Mouse (Mus musculus) kidney, postnatal 0 days (tissue): ENCODE measurements at regions not wholly inside any gene's neighbourhood (a gene's known extent, or its start where the extent isn't known, plus 50 kb on each side); places are given as distances from the start of the nearest gene placed in this dataset.

Experiments used
- ATAC-seq: fragments of 200-750 bp; cut with Nextera tagmentation; replicated peaks from 2 replicates; pipeline ENCODE4 v1.8.0; 2017; ENCODE audit warnings: low read depth, moderate number of reproducible peaks, moderate TSS enrichment, moderate library complexity; ENCODE audit not compliant: low FRiP score
- DNase-seq: peaks from one replicate; pipeline ENCODE4 v3.0.0-alpha.2; 2016; ENCODE audit warnings: low spot score
- H3K27ac ChIP-seq: fragments of 300-500 bp; sonication (generic); 2 replicates; pipeline ENCODE4 v1.5.1; 2014; ENCODE audit warnings: mild to moderate bottlenecking
- H3K27me3 ChIP-seq: fragments of 300-500 bp; sonication (generic); 2 replicates; pipeline ENCODE4 v1.6.1; 2014; ENCODE audit warnings: low read length, mixed read lengths; ENCODE audit not compliant: insufficient read depth
- H3K36me3 ChIP-seq: fragments of 300-500 bp; sonication (generic); 2 replicates; pipeline ENCODE4 v1.6.1; 2014; ENCODE audit warnings: low read length, mixed read lengths; ENCODE audit not compliant: insufficient read depth
- H3K4me1 ChIP-seq: fragments of 300-500 bp; sonication (generic); replicated peaks from 2 replicates; pipeline ENCODE4 v1.6.1; 2014; ENCODE audit warnings: antibody characterized with exemption, low read length, mixed read lengths; ENCODE audit not compliant: insufficient read depth
- H3K4me2 ChIP-seq: fragments of 300-500 bp; sonication (generic); 2 replicates; pipeline ENCODE4 v1.6.1; 2014; ENCODE audit warnings: mild to moderate bottlenecking, low read length, moderate library complexity, mixed read lengths
- H3K4me3 ChIP-seq: fragments of 300-500 bp; sonication (generic); replicated peaks from 2 replicates; pipeline ENCODE4 v1.5.1; 2014; ENCODE audit warnings: low read depth, low read length
- H3K9ac ChIP-seq: fragments of 300-500 bp; sonication (generic); 2 replicates; pipeline ENCODE4 v1.6.1; 2014; ENCODE audit warnings: low read depth, low read length
- H3K9me3 ChIP-seq: fragments of 300-500 bp; sonication (generic); replicated peaks from 2 replicates; pipeline ENCODE4 v1.6.1; 2016; ENCODE audit warnings: low read length, inconsistent platforms, mixed read lengths
- CTCF ChIP-seq: IDR thresholded peaks from 2 replicates; pipeline ENCODE4 v1.5.1; 2016; ENCODE audit warnings: antibody characterized with exemption, low read depth, mild to moderate bottlenecking, moderate library complexity
- WGBS: fragments of 180-500 bp; shearing (Covaris S2); extraction: QIAGEN DNeasy Blood & Tissue Kit; methylation state at CpG from one replicate; pipeline ENCODE4 v1.1.7; 2014; 5-methylcytosine and 5-hydroxymethylcytosine counted together

- DNase-seq (no peak), ATAC-seq (no peak)
- no peak overlapping the region for H3K4me3 ChIP-seq
- H3K27me3 ChIP-seq = no peaks in the 10 kb centered on the region
- H3K36me3 ChIP-seq = no peaks in the 10 kb centered on the region
- H3K9me3 ChIP-seq = no peaks in the 10 kb centered on the region
- no peak for TF ChIP-seq CTCF
- WGBS = 64% methylated on average over 5 of the region's 5 CpGs
- H3K4me2 ChIP-seq = no peak overlapping the region
- H3K4me1 ChIP-seq = no peaks in the 10 kb centered on the region
- no peak overlapping the region for H3K9ac ChIP-seq
- H3K27ac ChIP-seq = no peak overlapping the region
Measured at GRCm38 (mm10) chr16:69984320-69984719, 120.8 kb upstream of the Speer2 start.

GRCm38 (mm10) chr16:69991907-69992470 lies 128.4 kb upstream of the Speer2 start:
- Histone ChIP-seq H3K9me3 (no peaks in the 10 kb centered on the region), H3K27me3 (no peaks in the 10 kb centered on the region), H3K27ac (no peak overlapping the region), H3K4me3 (no peak overlapping the region), H3K4me1 (no peaks in the 10 kb centered on the region), H3K36me3 (no peaks in the 10 kb centered on the region), H3K4me2 (no peak overlapping the region), H3K9ac (no peak overlapping the region)
- WGBS = 75% methylated on average over 3 of the region's 3 CpGs
- no peak for TF ChIP-seq CTCF
- DNase-seq = no peak
- ATAC-seq = no peak

GRCm38 (mm10) chr16:69992715-69993114 lies 129.2 kb upstream of the Speer2 start:
- H3K27me3 ChIP-seq = no peaks in the 10 kb centered on the region
- no peak overlapping the region for H3K4me2 ChIP-seq
- ATAC-seq = no peak
- H3K36me3 ChIP-seq = no peaks in the 10 kb centered on the region
- no peak overlapping the region for H3K27ac ChIP-seq
- DNase-seq = no peak
- no peaks in the 10 kb centered on the region for H3K4me1 ChIP-seq
- no peak overlapping the region for H3K9ac ChIP-seq
- no peak overlapping the region for H3K4me3 ChIP-seq
- 69% methylated on average over 4 of the region's 4 CpGs for WGBS
- H3K9me3 ChIP-seq = no peaks in the 10 kb centered on the region
- TF ChIP-seq CTCF = no peak

DNA sequence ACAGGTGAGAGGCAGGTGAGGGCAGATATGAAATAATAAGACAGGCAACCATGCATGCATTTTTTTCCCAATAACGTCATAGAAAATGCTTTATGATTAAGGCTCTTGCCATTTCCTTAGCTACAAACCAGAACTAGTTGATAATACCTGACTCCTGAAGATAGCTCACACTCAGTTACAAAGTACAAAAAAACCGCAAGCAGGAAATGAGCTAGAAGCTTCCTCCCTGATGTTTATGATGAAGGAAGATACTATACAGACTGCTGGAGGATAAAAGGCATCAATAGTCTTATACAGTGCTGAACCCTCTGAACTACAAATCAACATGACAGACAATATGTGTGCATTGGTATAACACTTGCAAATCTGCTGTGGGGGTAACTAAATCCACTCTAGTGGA lies 143.3 kb upstream of the Speer2 start:
- Histone ChIP-seq H3K9me3 (no peaks in the 10 kb centered on the region), H3K27ac (no peak overlapping the region), H3K36me3 (no peaks in the 10 kb centered on the region), H3K4me2 (no peak overlapping the region), H3K4me1 (no peaks in the 10 kb centered on the region), H3K4me3 (no peak overlapping the region), H3K27me3 (no peaks in the 10 kb centered on the region), H3K9ac (no peak overlapping the region)
- ATAC-seq (no peak), DNase-seq (no peak)
- TF ChIP-seq CTCF = no peak
- 82% methylated on average over 2 of the region's 2 CpGs for WGBS

GRCm38 (mm10) chr16:70016980-70017379 lies 153.4 kb upstream of the Speer2 start:
- Histone ChIP-seq H3K4me3 (no peak overlapping the region), H3K27me3 (no peaks in the 10 kb centered on the region), H3K36me3 (no peaks in the 10 kb centered on the region), H3K9me3 (no peaks in the 10 kb centered on the region), H3K27ac (no peak overlapping the region), H3K4me2 (no peak overlapping the region), H3K9ac (no peak overlapping the region), H3K4me1 (no peaks in the 10 kb centered on the region)
- DNase-seq = no peak
- WGBS = 69% methylated on average over 1 of the region's 1 CpGs
- TF ChIP-seq CTCF = no peak
- no peak for ATAC-seq

- TF ChIP-seq CTCF = no peak
- no peak overlapping the region for H3K4me2 ChIP-seq
- no peak overlapping the region for H3K4me3 ChIP-seq
- DNase-seq = no peak
- H3K9ac ChIP-seq = no peak overlapping the region
- no peaks in the 10 kb centered on the region for H3K4me1 ChIP-seq
- no peak overlapping the region for H3K27ac ChIP-seq
- no peak for ATAC-seq
- WGBS = 97% methylated on average over 2 of the region's 2 CpGs
- H3K27me3 ChIP-seq = no peaks in the 10 kb centered on the region
- no peaks in the 10 kb centered on the region for H3K36me3 ChIP-seq
- H3K9me3 ChIP-seq = no peaks in the 10 kb centered on the region
Measured at GRCm38 (mm10) chr16:70019564-70019963, 156.0 kb upstream of the Speer2 start.

DNA sequence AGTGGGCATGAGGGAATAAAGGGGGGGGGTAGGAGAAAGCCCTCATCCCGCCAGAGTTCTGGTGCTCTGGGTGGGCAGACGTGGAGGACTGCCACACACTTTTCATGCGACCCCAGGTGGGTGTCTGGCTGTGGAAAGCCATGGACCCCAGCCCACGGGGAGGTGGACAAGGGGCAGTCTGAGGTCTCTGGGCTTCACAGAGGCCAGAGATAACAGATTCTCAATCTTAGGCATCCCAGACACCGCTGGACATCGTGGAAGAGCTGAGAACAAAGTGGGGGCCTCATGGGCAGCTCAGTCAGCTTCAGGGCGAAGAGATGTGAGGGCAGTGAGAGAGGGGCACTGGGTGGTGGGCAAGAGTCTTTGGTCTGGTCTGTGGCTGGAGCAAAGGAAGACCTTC lies 157.9 kb upstream of the Speer2 start:
- ATAC-seq (no peak), DNase-seq (no peak)
- H3K4me2 ChIP-seq = no peak overlapping the region
- no peaks in the 10 kb centered on the region for H3K36me3 ChIP-seq
- no peak for TF ChIP-seq CTCF
- no peak overlapping the region for H3K9ac ChIP-seq
- H3K9me3 ChIP-seq = no peaks in the 10 kb centered on the region
- no peaks in the 10 kb centered on the region for H3K4me1 ChIP-seq
- no peak overlapping the region for H3K4me3 ChIP-seq
- H3K27me3 ChIP-seq = no peaks in the 10 kb centered on the region
- WGBS = 85% methylated on average over 7 of the region's 7 CpGs
- H3K27ac ChIP-seq = no peak overlapping the region
